Mouse (Mus musculus): Measurements from ENCODE around the gene Rrn3. TPM values are rescaled to one million over a fixed set of nuclear protein-coding genes. Genes with fewer than 3 reads are reported as not detected.
"Not testable (repeated sequence)": the region's sequence is repeated elsewhere in the genome, so short reads cannot be mapped to it uniquely, and the experiment has no call there.

The Rrn3 gene
- total RNA-seq, 4 experiments from 2014 or later: 36.6 to 41.9 (median 39.0) TPM

DNA sequence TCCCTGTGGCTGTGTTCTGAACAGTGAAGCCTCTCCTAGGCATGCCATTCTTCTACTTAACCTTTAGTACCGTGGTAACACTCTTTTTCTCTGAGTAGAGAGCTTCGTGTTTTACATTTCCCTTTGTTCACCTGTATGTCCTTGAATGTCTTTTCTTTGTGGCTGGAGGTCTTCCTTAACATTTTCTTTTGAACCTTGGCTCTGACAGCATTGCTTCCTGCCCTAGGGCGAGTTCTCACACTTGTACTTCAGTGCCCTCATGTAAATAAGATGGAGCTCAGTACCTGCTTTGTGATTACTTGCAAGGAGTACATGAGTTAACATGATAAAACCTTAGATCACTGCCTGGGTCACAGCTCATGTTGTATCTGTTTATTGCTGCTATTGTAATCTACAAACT, 5.4 kb downstream of the Rrn3 start:
- DNase-seq (ENCODE audit: low spot score): no peak

GRCm38 (mm10) chr16:13793441-13793840, 12.9 kb downstream of the Rrn3 start:
- DNase-seq (ENCODE audit: low spot score): not testable (repeated sequence)

GRCm38 (mm10) chr16:13796746-13797175, 16.3 kb downstream of the Rrn3 start:
- no peak for DNase-seq (ENCODE audit: low spot score)

- DNase-seq (ENCODE audit: low spot score): no peak
Observed at GRCm38 (mm10) chr16:13801231-13801630, 20.7 kb downstream of the Rrn3 start.

GRCm38 (mm10) chr16:13804666-13805065, 24.2 kb downstream of the Rrn3 start:
- no peak for DNase-seq (ENCODE audit: low spot score)

DNA sequence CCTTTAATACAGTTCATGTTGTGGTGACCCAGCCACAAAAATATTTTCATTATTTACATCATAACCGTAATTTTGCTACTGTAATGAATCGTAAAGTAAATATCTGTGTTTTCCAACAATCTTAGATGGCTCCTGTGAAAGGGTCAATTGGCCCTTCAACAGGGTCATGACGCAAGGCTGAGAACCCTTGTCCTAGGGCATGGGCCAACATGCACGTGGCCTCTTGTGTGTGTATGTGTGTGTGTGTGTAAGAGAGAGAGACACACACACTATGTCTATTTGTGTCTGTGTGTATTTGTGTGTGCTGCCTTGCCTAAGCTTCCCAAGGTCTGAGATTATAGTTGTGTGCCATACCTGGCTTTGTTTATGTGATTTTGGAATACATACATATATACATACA, 27.1 kb downstream of the Rrn3 start:
- DNase-seq (ENCODE audit: low spot score): no peak

- no peak for DNase-seq (ENCODE audit: low spot score)
Observed at GRCm38 (mm10) chr16:13808410-13808809, 27.9 kb downstream of the Rrn3 start.

GRCm38 (mm10) chr16:13812152-13812551, 31.6 kb downstream of the Rrn3 start:
- no peak for DNase-seq (ENCODE audit: low spot score)

DNA sequence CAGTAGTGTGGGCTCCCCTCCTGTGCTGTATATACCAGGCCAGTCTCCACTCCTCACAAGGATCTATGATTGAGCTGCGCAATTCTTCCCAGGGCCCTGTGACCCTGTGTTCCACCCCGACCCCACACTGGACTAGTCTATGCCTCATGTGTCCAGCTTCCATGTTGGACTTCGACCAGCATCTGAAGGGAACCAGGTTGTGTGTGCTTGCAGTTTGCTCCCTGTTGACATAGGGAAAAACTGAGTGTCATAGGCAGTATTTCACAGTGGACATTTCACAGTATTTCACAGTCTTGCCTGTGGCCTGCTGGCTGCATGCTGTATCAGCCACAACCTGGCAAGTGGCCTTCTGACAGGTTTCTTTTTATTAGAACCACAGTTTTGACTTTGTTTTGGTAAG, 32.7 kb downstream of the Rrn3 start:
- no peak for DNase-seq (ENCODE audit: low spot score)

- DNase-seq (ENCODE audit: low spot score): peak; percentile 95
Observed at GRCm38 (mm10) chr16:13818560-13819393, 38.3 kb downstream of the Rrn3 start, which contains the start of gene Ntan1. Gene Ntan1 (plus strand): TSS chr16:13818845.

GRCm38 (mm10) chr16:13819394-13819743, 38.9 kb downstream of the Rrn3 start:
- DNase-seq (ENCODE audit: low spot score): no peak

DNA sequence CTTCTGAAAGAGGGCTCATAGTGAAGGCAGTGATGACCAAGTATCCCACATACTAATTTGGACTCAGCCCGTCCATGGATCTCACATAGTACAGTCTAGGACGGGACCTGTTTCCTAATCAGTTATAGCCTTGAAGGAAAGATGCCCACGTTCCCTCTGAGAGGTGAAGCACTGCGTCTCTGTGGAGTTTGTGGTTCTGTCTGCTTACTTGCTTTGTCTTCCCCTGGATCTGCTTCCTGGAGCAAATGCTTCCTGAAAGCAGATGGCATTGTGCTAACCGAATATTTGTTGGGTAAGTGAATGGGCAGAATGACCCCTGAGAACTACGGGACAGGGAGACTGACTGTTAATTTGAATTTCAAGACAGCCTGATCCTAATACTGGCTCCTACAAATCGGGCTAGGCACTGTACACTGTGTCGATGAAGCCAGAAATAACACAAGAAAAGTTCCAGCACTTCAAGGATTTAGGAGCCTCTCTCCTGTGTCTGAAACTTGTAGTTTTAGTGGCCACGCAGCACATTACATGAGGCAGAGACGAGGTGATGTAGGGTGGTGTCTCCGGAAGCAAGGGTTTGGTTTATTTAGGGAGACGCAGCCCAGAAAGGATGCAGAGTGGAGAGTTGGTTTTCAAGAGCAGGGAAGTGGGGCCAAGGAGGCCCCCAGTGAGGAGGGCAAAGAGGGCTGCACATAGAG, 39.4 kb downstream of the Rrn3 start:
- DNase-seq (ENCODE audit: low spot score): no peak

DNA sequence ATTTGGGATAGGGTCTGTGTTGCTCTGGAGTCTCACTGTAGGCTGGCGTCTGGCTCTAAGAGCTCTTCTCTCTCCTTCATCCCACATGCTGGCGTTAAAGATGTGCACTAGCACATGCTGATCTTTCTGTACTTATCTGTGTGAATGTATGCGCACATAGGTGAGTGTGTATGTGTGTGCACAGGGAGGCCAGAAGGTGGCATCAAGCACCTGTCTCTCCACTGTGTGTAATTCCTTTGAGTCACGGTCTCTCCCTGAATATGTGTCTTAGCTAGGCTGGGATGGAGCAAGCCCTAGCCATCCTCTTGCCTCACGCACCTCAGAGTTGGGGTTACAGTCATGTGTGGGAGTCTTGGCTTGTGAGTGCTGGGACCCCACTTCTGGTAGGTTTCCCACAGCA, 40.3 kb downstream of the Rrn3 start:
- DNase-seq (ENCODE audit: low spot score): no peak

GRCm38 (mm10) chr16:13825781-13826490, 45.4 kb downstream of the Rrn3 start:
- DNase-seq (ENCODE audit: low spot score): no peak

GRCm38 (mm10) chr16:13826511-13826910, 46.0 kb downstream of the Rrn3 start:
- DNase-seq (ENCODE audit: low spot score): no peak

GRCm38 (mm10) chr16:13830444-13830843, 49.9 kb downstream of the Rrn3 start:
- DNase-seq (ENCODE audit: low spot score): no peak

GRCm38 (mm10) chr16:13831606-13832005, 51.1 kb downstream of the Rrn3 start:
- DNase-seq (ENCODE audit: low spot score): no peak

- no peak for DNase-seq (ENCODE audit: low spot score)
Observed at GRCm38 (mm10) chr16:13834382-13834781, 53.9 kb downstream of the Rrn3 start.

DNA sequence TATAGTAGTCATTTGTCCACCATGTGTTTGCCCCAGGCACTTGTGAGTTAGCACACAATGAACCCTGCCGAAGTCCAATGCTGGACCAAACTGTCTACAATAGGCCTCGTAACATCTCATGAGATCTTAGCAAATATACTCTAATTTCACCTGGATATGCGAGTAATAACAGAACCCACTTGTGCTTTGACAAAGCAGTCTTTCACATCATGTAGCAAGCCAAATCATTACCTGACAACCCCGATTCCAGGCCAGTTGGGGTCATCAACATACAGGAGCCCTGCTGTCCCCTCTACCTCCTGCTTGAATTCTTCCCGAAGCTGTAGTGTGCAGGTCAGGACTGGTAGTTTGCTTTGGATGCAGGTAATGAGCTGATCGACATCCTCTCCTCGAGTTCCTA, 59.5 kb downstream of the Rrn3 start:
- no peak for DNase-seq (ENCODE audit: low spot score)

DNA sequence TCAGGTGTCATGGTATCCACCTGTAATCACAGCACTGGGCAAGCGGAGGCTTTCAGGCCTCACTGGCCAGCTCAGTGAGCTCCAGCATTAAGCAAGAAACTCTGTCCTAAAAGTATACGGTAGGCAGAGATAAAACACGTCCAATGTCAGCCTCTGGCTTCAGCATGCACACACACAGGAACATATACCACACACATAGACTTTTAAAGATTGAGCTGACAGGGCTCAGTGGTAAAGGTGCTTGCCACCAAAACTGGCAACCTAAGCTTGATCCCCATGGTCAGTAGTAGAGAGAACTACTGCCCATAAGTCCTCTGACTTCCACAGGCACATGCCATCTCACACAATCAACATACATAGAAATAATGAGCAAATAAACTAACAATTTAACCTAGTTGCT, 60.4 kb downstream of the Rrn3 start:
- no peak for DNase-seq (ENCODE audit: low spot score)

GRCm38 (mm10) chr16:13845031-13845430, 64.5 kb downstream of the Rrn3 start:
- DNase-seq (ENCODE audit: low spot score): no peak

DNA sequence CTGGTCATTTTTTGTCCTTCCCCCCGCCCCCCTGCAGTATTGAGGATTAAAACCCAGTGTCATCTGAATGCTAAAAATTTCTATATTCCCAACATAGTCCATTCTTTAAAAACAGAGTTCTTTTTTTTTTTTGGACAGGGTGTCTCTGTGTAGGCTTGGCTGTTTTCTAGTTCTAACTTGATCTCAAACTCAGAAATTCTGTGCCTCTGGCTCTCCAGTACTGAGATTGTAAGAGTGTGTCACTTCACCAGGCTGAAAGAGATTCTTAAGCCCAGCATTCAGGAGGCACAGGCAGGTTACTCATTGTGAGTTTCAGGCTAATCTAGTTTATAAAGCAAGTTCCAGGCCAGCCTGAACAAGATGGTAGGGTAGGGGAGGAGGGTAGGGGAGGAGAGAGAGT, 66.2 kb downstream of the Rrn3 start:
- no peak for DNase-seq (ENCODE audit: low spot score)
